Mouse (Mus musculus) erythroblast, embryonic 14.5 days (primary cell): ENCODE measurements at regions not wholly inside any gene's neighbourhood (a gene's known extent, or its start where the extent isn't known, plus 50 kb on each side); places are given as distances from the start of the nearest gene placed in this dataset.

ENCODE experiments used
- H3K27me3 ChIP-seq: 2 replicates; pipeline ENCODE4 v1.6.1; 2012; ENCODE audit warnings: inconsistent platforms; ENCODE audit not compliant: control insufficient read depth
- H3K36me3 ChIP-seq: 2 replicates; pipeline ENCODE4 v1.6.1; 2012; ENCODE audit warnings: mild to moderate bottlenecking, inconsistent platforms; ENCODE audit not compliant: control insufficient read depth
- H3K4me1 ChIP-seq: 2 replicates; pipeline ENCODE4 v1.6.1; 2012; ENCODE audit warnings: inconsistent platforms; ENCODE audit not compliant: control insufficient read depth
- H3K4me3 ChIP-seq: replicated peaks from 2 replicates; pipeline ENCODE3; 2012; ENCODE audit warnings: moderate library complexity, mild to moderate bottlenecking, inconsistent platforms
- H3K9me3 ChIP-seq: 2 replicates; pipeline ENCODE4 v1.6.1; 2012; ENCODE audit warnings: low read length, inconsistent platforms, mixed read lengths; ENCODE audit not compliant: control insufficient read depth
- GATA1 ChIP-seq: IDR thresholded peaks from 2 replicates; pipeline ENCODE4 v1.6.1; 2012; ENCODE audit warnings: low read length, inconsistent platforms, mixed read lengths
- TAL1 ChIP-seq: IDR thresholded peaks from 3 replicates; pipeline ENCODE4 v1.6.1; 2012; ENCODE audit warnings: low read length, inconsistent platforms, mixed read lengths

DNA sequence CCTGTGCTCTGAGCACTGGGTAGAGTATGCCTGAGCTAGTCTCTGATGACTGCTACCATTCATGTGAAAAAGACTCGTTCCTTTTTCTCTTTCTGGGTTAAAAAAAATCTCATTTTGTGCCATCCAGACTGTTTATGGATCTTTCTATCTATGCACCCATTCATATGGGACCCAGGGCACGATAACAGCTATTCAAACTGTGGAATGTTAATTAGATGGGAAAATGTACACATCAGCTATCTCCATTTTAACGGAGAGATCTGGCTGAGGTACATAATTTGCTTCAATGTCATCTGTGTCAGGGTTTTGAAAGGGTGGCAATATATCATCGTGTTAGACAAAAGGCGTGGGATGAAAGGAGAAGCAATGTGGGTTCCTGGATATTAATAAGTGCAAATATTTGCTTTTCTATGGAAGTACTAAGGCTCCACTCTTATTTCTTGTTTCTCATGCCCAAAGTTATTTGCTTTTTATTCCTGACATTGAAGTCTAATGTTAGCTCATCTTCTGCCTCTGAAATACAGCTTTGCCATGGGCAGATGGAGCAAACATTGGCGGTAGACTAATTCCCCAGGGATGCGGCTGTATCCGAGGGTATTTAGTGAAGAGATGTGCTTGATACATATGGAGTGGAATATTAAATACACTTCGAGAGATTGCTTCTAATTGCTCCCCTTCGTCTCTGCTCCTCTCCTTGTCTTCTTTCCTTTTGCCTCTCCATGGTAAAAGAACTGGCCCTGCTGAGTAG lies 116.0 kb upstream of the Eif4g2 start:
- no peaks in the 10 kb centered on the region for H3K27me3 ChIP-seq
- H3K4me3 ChIP-seq, result no peak overlapping the region
- H3K4me1 ChIP-seq, result no peaks in the 10 kb centered on the region
- H3K9me3 ChIP-seq, result no peaks in the 10 kb centered on the region
- no peaks in the 10 kb centered on the region for H3K36me3 ChIP-seq
- no peak for TF ChIP-seq TAL1
- no peak for TF ChIP-seq GATA1

- H3K27me3 ChIP-seq, result no peaks in the 10 kb centered on the region
- H3K4me1 ChIP-seq, result no peaks in the 10 kb centered on the region
- H3K36me3 ChIP-seq, result no peaks in the 10 kb centered on the region
- TF ChIP-seq GATA1 (no peak), TAL1 (no peak)
- H3K4me3 ChIP-seq, result no peak overlapping the region
- no peaks in the 10 kb centered on the region for H3K9me3 ChIP-seq
Measured at GRCm38 (mm10) chr7:111191674-111192073, 108.8 kb upstream of the Eif4g2 start.

- TF ChIP-seq GATA1 (no peak), TAL1 (no peak)
- H3K4me1 ChIP-seq, result no peaks in the 10 kb centered on the region
- peaks cover 2% of the 10 kb centered on the region; the same call in 1 of the 2 replicates for H3K27me3 ChIP-seq
- H3K4me3 ChIP-seq, result no peak overlapping the region
- H3K9me3 ChIP-seq, result no peaks in the 10 kb centered on the region
- H3K36me3 ChIP-seq, result no peaks in the 10 kb centered on the region
Measured at GRCm38 (mm10) chr7:111191216-111191615, 108.4 kb upstream of the Eif4g2 start.

DNA sequence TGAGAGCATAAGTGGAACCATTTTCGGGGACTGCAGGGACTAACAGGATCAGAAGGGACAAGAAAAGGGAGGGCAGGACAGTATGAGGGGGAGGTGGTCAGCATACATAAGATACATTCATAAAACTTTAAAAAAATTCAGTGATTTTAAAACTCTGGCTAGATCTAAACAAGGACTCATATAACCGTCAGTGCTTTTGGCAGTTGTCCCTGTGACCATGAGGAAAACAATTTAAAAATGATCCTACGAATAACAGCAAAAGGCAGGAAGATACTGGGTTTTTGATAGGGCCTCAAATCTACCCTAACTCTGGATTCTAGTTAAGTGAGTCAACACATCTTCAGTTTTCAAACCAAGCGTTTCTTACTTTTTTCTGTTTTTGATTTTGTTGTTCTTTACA lies 106.9 kb upstream of the Eif4g2 start:
- TF ChIP-seq TAL1, result no peak
- no peak for TF ChIP-seq GATA1

GRCm38 (mm10) chr7:111185954-111186353 lies 103.1 kb upstream of the Eif4g2 start:
- H3K9me3 ChIP-seq, result no peaks in the 10 kb centered on the region
- no peak for TF ChIP-seq TAL1
- no peak for TF ChIP-seq GATA1

More for the DNA sequence above, 106.9 kb upstream of the Eif4g2 start:
- Histone ChIP-seq H3K27me3 (peaks cover 11% of the 10 kb centered on the region), H3K9me3 (no peaks in the 10 kb centered on the region), H3K4me1 (no peaks in the 10 kb centered on the region), H3K36me3 (no peaks in the 10 kb centered on the region), H3K4me3 (no peak overlapping the region)

GRCm38 (mm10) chr7:111183512-111183911 lies 100.7 kb upstream of the Eif4g2 start:
- Histone ChIP-seq H3K4me1 (peaks cover 41% of the 10 kb centered on the region), H3K4me3 (no peak overlapping the region), H3K9me3 (no peaks in the 10 kb centered on the region), H3K36me3 (no peaks in the 10 kb centered on the region), H3K27me3 (peaks cover 24% of the 10 kb centered on the region)
- TF ChIP-seq TAL1 (no peak), GATA1 (no peak)

More at GRCm38 (mm10) chr7:111185954-111186353, 103.1 kb upstream of the Eif4g2 start:
- no peaks in the 10 kb centered on the region for H3K36me3 ChIP-seq
- H3K27me3 ChIP-seq, result peaks cover 24% of the 10 kb centered on the region
- peaks cover 17% of the 10 kb centered on the region for H3K4me1 ChIP-seq
- no peak overlapping the region for H3K4me3 ChIP-seq

DNA sequence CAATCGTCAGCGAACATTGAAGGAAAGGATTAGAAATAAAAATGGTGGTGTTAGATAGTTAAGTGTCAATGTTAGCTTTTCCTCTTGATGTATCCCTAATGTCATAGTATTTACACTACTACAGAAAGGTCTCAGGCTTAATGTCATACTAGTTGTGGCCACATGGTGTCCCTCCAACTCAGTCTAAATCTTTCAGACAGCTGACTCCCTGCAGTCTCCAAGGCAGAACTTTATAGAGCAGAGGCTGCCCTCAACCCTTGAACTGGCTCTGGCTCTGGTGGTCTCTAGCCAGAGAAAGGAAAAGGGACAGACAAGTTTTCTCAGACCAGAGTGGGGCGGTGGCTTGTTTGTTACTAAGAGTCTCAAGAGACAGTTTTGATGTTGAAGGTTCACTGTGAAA lies 99.5 kb upstream of the Eif4g2 start:
- Histone ChIP-seq H3K36me3 (no peaks in the 10 kb centered on the region), H3K27me3 (peaks cover 24% of the 10 kb centered on the region), H3K9me3 (no peaks in the 10 kb centered on the region), H3K4me1 (peaks cover 53% of the 10 kb centered on the region), H3K4me3 (no peak overlapping the region)
- TF ChIP-seq TAL1 (no peak), GATA1 (no peak)

DNA sequence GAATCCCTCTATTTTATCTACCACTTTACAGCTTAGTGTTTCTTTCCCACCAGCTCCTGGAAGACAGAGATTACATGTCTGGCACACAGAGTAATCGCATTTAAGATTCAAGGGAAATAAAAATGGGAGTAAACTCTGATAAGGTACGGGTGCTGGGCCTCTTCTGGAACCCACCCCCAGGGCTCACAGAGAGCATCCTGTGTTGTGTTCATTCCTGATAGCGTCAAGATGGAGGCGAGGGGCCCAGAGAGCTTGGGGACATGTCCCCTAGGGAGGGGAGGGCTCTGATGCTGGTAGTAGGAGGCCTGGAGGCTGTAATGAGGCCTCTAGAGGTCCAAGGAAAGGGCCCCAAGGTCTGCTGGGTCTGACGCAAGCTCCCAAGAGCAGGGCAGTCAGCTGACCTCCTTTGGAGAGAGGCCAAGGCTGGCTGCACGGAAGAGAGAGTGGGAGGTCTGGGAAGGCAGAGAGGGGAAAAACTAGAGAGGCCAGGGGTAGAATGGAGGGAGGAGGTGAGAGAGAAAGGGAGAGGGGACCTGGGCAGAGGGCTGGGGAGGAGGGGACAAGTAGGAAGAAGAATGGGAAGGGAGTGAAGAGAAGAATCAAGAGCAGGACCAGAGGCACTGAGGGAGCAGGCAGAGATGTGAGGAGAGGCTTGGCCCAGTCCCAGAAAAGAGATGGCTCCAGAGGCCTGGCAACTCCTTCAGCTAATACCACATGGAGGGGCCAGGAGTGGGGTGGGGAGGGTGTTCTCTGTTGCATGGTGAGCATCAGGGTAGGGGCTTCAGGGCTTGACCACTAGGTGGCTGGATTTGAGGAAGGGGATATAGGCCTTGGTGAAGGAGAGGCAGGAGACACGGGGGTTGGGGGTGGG lies 96.8 kb upstream of the Eif4g2 start:
- peak overlapping the region; percentile 31 for H3K4me3 ChIP-seq
- TF ChIP-seq GATA1 (peak; percentile 64), TAL1 (peak; percentile 81)

More for the DNA sequence above, 96.8 kb upstream of the Eif4g2 start:
- Histone ChIP-seq H3K27me3 (peaks cover 13% of the 10 kb centered on the region), H3K36me3 (no peaks in the 10 kb centered on the region), H3K9me3 (no peaks in the 10 kb centered on the region), H3K4me1 (peaks cover 63% of the 10 kb centered on the region)
